ENCODE assay signal across 27 mouse cellular contexts in genomic region chr9:117710966-117711365, GRCm38 (mm10).
"Had no signal": no experiment of that assay in that cellular context is flagged by ENCODE, and none has a peak within 500 bp of the region (broad histone marks: within the 10 kb centered on the region; RNA-seq: fewer than 3 reads in every experiment).

No protein-coding gene starts in this region.

- H3K4me3 ChIP-seq: embryonic facial prominence, embryonic 10.5 days; embryonic facial prominence, embryonic 12.5 days; embryonic facial prominence, embryonic 13.5 days; embryonic facial prominence, embryonic 15.5 days; erythroblast, embryonic 14.5 days; forebrain, embryonic 10.5 days; forebrain, embryonic 12.5 days; forebrain, embryonic 13.5 days; forebrain, embryonic 15.5 days; gastrocnemius, adult 2 months; heart, adult 2 months had no signal

- H3K36me3 ChIP-seq: embryonic facial prominence, embryonic 10.5 days; embryonic facial prominence, embryonic 12.5 days; embryonic facial prominence, embryonic 13.5 days; embryonic facial prominence, embryonic 15.5 days; forebrain, embryonic 10.5 days; forebrain, embryonic 12.5 days; forebrain, embryonic 15.5 days had no signal

- ATAC-seq: forebrain, embryonic 13.5 days; forebrain, embryonic 14.5 days; forebrain, embryonic 15.5 days; forebrain, embryonic 16.5 days; forebrain, postnatal 0 days had no signal

- H3K4me1 ChIP-seq: embryonic facial prominence, embryonic 10.5 days; embryonic facial prominence, embryonic 12.5 days; embryonic facial prominence, embryonic 13.5 days; embryonic facial prominence, embryonic 15.5 days; forebrain, embryonic 10.5 days; forebrain, embryonic 12.5 days; forebrain, embryonic 13.5 days; forebrain, embryonic 15.5 days had no signal

- H3K27me3 ChIP-seq: embryonic facial prominence, embryonic 12.5 days; embryonic facial prominence, embryonic 13.5 days; embryonic facial prominence, embryonic 15.5 days; forebrain, embryonic 12.5 days; forebrain, embryonic 13.5 days; forebrain, embryonic 15.5 days had no signal

- DNase-seq: cerebellum, adult 8-10 months; cerebellum, adult 9-10 months; cerebellum, adult 9-11 months; cerebellum, postnatal 10 days; cerebellum, postnatal 14 days; cerebellum, postnatal 25 days; cerebellum, postnatal 36 days; embryo, embryonic 11 days; forebrain, postnatal 0 days; gastrocnemius, adult 2 months; gastrocnemius, postnatal 10 days; gastrocnemius, postnatal 14 days; gastrocnemius, postnatal 25 days; gastrocnemius, postnatal 36 days; heart, adult 18-20 months; heart, adult 2 months had no signal

- H3K9ac ChIP-seq: embryonic facial prominence, embryonic 12.5 days; embryonic facial prominence, embryonic 13.5 days; embryonic facial prominence, embryonic 15.5 days; forebrain, embryonic 12.5 days; forebrain, embryonic 13.5 days; forebrain, embryonic 15.5 days; forebrain, postnatal 0 days had no signal

- H3K4me2 ChIP-seq: embryonic facial prominence, embryonic 12.5 days; embryonic facial prominence, embryonic 13.5 days; embryonic facial prominence, embryonic 15.5 days; forebrain, embryonic 12.5 days; forebrain, embryonic 13.5 days; forebrain, embryonic 15.5 days had no signal

- H3K27ac ChIP-seq: embryonic facial prominence, embryonic 10.5 days; embryonic facial prominence, embryonic 12.5 days; embryonic facial prominence, embryonic 13.5 days; embryonic facial prominence, embryonic 15.5 days; forebrain, embryonic 10.5 days; forebrain, embryonic 12.5 days; forebrain, embryonic 13.5 days; forebrain, embryonic 15.5 days; gastrocnemius, adult 2 months; heart, adult 2 months had no signal

- H3K9me3 ChIP-seq: embryonic facial prominence, embryonic 12.5 days; embryonic facial prominence, embryonic 15.5 days; forebrain, embryonic 10.5 days; forebrain, embryonic 12.5 days; forebrain, embryonic 13.5 days; forebrain, embryonic 15.5 days had no signal
